Mouse (Mus musculus) ES-Bruce4 (cell line): ENCODE data around the gene Tmem175.

Experiments
- CTCF ChIP-seq: IDR thresholded peaks from one replicate; pipeline ENCODE4 v1.8.1; 2011; ENCODE audit warnings: low read depth, low read length
- EP300 ChIP-seq: IDR thresholded peaks from 2 replicates; pipeline ENCODE4 v1.6.1; 2011; ENCODE audit warnings: low read depth, low read length; ENCODE audit not compliant: insufficient read depth

DNA sequence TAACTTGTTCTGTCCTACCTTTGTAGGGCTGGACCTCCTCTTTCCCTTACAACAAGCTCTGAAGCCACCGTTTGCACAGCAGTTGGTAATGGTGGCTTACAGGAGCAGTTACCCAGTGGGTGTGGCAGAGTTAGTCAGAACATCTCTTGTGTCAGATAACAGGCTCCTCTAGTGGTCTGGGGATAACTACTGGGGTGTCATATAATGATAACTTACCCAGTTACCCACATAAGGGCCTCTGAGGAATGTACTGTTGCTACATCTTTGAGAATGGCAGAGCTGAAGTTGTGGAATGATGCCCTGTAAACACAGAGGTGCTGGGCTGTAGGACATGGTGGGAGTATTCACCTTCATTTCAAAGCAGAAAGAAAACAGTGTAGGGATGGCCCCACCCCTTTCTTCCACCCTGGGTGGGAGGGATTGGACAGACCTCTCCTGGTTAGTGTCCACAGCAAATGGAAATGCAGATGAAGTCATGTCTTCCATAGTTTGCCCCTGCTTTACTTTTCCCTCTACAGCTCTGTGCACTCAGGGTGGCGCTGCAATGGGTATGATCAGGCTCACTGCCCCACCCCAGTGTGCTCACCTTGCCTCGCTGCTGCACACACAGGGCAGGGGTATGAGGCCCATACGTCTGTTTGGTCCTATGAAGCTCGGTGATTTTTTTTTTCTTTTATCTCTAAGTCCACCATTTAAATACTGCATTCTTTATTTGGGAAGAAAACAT is 47.4 kb downstream of the Tmem175 start:
- TF ChIP-seq CTCF (peak; percentile 33), EP300 (no peak)
